Mouse (Mus musculus) myocyte (in vitro differentiated cells): ENCODE measurements around the gene Cyp2a4.
"Not testable (repeated sequence)": the region's sequence is repeated elsewhere in the genome, so short reads cannot be mapped to it uniquely, and the experiment has no call there.

Experiments used
- CEBPB ChIP-seq: IDR thresholded peaks from 2 replicates; pipeline ENCODE4 v1.6.1; 2011; ENCODE audit warnings: mild to moderate bottlenecking, moderate library complexity; ENCODE audit not compliant: poor library complexity, insufficient read depth, severe bottlenecking
- E2F4 ChIP-seq: IDR thresholded peaks from one replicate; pipeline ENCODE4 v1.6.1; 2011; ENCODE audit warnings: mild to moderate bottlenecking, control low read depth, moderate library complexity; ENCODE audit not compliant: insufficient read depth
- MAX ChIP-seq: IDR thresholded peaks from one replicate; pipeline ENCODE4 v1.6.1; 2011; ENCODE audit warnings: low read depth, mild to moderate bottlenecking, control low read depth
- MYOD1 ChIP-seq, 3 experiments: IDR thresholded peaks; one replicate each; pipeline ENCODE4 v1.6.1; 2011; ENCODE audit warnings: control low read depth in 2 of 3, low read depth in 2 of 3, mild to moderate bottlenecking in 2 of 3, moderate library complexity in 1 of 3; ENCODE audit not compliant: insufficient read length in 2 of 3, control insufficient read depth in 1 of 3
- MYOG ChIP-seq, 3 experiments: IDR thresholded peaks; one replicate each; pipeline ENCODE4 v1.6.1; 2011; ENCODE audit warnings: control low read depth in 2 of 3, low read depth in 2 of 3, mild to moderate bottlenecking in 2 of 3; ENCODE audit not compliant: insufficient read length in 2 of 3, control insufficient read depth in 1 of 3, insufficient read depth in 1 of 3
- POLR2A ChIP-seq: IDR thresholded peaks from one replicate; pipeline ENCODE4 v1.6.1; 2011; ENCODE audit warnings: low read depth, mild to moderate bottlenecking, control low read depth, moderate library complexity; ENCODE audit not compliant: insufficient read length
- POLR2AphosphoS2 ChIP-seq: IDR thresholded peaks from one replicate; pipeline ENCODE4 v1.6.1; 2011; ENCODE audit warnings: low read depth, control low read depth; ENCODE audit not compliant: insufficient read length
- SRF ChIP-seq: IDR thresholded peaks from one replicate; pipeline ENCODE4 v1.6.1; 2011; ENCODE audit warnings: low read depth; ENCODE audit not compliant: control insufficient read depth, insufficient read length
- TCF12 ChIP-seq: IDR thresholded peaks from one replicate; pipeline ENCODE4 v1.6.1; 2011; ENCODE audit warnings: mild to moderate bottlenecking, control low read depth; ENCODE audit not compliant: poor library complexity, insufficient read depth, severe bottlenecking
- USF1 ChIP-seq: IDR thresholded peaks from one replicate; pipeline ENCODE4 v1.6.1; 2011; ENCODE audit warnings: low read depth, mild to moderate bottlenecking, control low read depth, moderate library complexity

GRCm38 (mm10) chr7:26311786-26312185, 4.8 kb downstream of the Cyp2a4 start:
- TF ChIP-seq SRF; CEBPB; MYOG (IDR thresholded peaks at IDR 0.05; ENCODE audit: control insufficient read depth in 1 of 3, insufficient read depth in 1 of 3, insufficient read length in 2 of 3, low read depth in 2 of 3); POLR2A; E2F4; TCF12; POLR2AphosphoS2; MYOD1 (IDR thresholded peaks at IDR 0.05; ENCODE audit: control insufficient read depth in 1 of 3, insufficient read length in 2 of 3, low read depth in 2 of 3); MAX; USF1: not testable (repeated sequence)
